Mouse (Mus musculus) liver, adult 2 months (tissue): ENCODE data around the gene Ecpas.

Experiments
- CTCF ChIP-seq: fragments of 200-500 bp; IDR thresholded peaks from 2 replicates; pipeline ENCODE4 v1.5.1; 2011; ENCODE audit warnings: low read depth, low read length, control low read depth
- POLR2A ChIP-seq: fragments of 200-500 bp; IDR thresholded peaks from 2 replicates; pipeline ENCODE4 v1.6.1; 2011; ENCODE audit warnings: low read length, control low read depth; ENCODE audit not compliant: insufficient read depth; ENCODE audit errors: extremely low read depth

DNA sequence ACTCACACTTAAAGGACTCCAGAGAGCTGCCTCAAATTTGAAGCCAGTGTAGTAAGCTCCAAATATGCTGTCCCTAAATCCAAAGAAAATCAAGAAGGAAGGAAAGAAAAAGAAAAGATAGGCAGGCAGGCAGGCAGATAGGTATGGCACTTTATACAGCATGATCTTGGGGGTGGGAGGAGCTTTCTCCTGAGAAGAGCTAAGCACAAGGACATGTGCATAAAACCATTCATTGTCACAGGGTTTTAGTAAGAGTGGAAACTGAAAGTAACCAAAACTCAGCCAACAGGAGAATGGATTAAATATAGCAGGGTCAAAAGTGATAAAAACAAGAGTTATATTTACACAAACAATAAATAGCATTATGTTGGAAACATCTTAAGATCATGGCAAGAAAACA, 14.2 kb downstream of the Ecpas start:
- TF ChIP-seq CTCF = no peak
- TF ChIP-seq POLR2A = no peak
